Comparison of ENCODE assay signal across 19 mouse cellular contexts in genomic region chr2:168167781-168168180, GRCm38 (mm10). TPM values are rescaled to one million over a fixed set of nuclear protein-coding genes. Genes with fewer than 3 reads are reported as not detected.
A peak's percentile ranks its signal among the peaks of the same experiment; 100 is the strongest.
DNase-seq lines count a peak whose midpoint lies in the region; ATAC-seq lines count a peak whose summit lies in the region.
"Had no signal": no experiment of that assay in that cellular context is flagged by ENCODE, and none has a peak within 500 bp of the region (broad histone marks: within the 10 kb centered on the region; RNA-seq: fewer than 3 reads in every experiment).

No protein-coding gene starts in this region.

- no peak overlapping the region for H3K4me3 ChIP-seq in kidney, embryonic 15.5 days (replicated peaks)
- no peak overlapping the region for H3K4me3 ChIP-seq in limb, embryonic 12.5 days (replicated peaks)
- H3K4me3 ChIP-seq: forebrain, embryonic 12.5 days; heart, embryonic 13.5 days; hindbrain, embryonic 13.5 days; midbrain, embryonic 12.5 days; neural tube, embryonic 15.5 days had no signal

- no peaks in the 10 kb centered on the region for H3K36me3 ChIP-seq in kidney, embryonic 15.5 days
- 0 out of 2 replicates have a peak, but pooled peaks cover 1% of the 10 kb centered on the region for H3K36me3 ChIP-seq in limb, embryonic 12.5 days
- H3K36me3 ChIP-seq: forebrain, embryonic 12.5 days; heart, embryonic 13.5 days; hindbrain, embryonic 13.5 days; midbrain, embryonic 12.5 days; neural tube, embryonic 15.5 days had no signal

- DNase-seq in kidney, adult 9 months = no peak
- peak; percentile 62 for DNase-seq in 3T3-L1 (ENCODE audit: low read depth, low spot score)
- peak; percentile 70 for DNase-seq in Muller cell, postnatal 12 days (ENCODE audit: inconsistent ontology term)
- no peak for DNase-seq in cerebellum, postnatal 25 days
- DNase-seq: adrenal gland, adult 2 months; cerebellum, adult 11 months; cerebellum, adult 9-11 months; heart, postnatal 14 days; right cerebral cortex, adult 18-20 months; thymus, postnatal 14 days had no signal

- H3K4me1 ChIP-seq in kidney, embryonic 15.5 days = peaks cover 48% of the 10 kb centered on the region
- peaks cover 51% of the 10 kb centered on the region for H3K4me1 ChIP-seq in limb, embryonic 12.5 days (replicated peaks)

- no peaks in the 10 kb centered on the region for H3K27me3 ChIP-seq in kidney, embryonic 15.5 days
- H3K27me3 ChIP-seq in limb, embryonic 12.5 days = no peaks in the 10 kb centered on the region
- H3K27me3 ChIP-seq: forebrain, embryonic 12.5 days; heart, embryonic 13.5 days; midbrain, embryonic 12.5 days; neural tube, embryonic 15.5 days; Patski had no signal

- H3K9me3 ChIP-seq in kidney, embryonic 15.5 days (replicated peaks) = no peaks in the 10 kb centered on the region
- H3K9me3 ChIP-seq in limb, embryonic 12.5 days = no peaks in the 10 kb centered on the region
- H3K9me3 ChIP-seq: forebrain, embryonic 12.5 days; heart, embryonic 13.5 days; hindbrain, embryonic 13.5 days; midbrain, embryonic 12.5 days; neural tube, embryonic 15.5 days had no signal

- WGBS in kidney, embryonic 15.5 days = 55% methylated on average over 3 of the region's 3 CpGs
- WGBS in limb, embryonic 12.5 days = 58% methylated on average over 3 of the region's 3 CpGs

- H3K4me2 ChIP-seq in kidney, embryonic 15.5 days = no peak overlapping the region
- no peak overlapping the region for H3K4me2 ChIP-seq in limb, embryonic 12.5 days
- H3K4me2 ChIP-seq: forebrain, embryonic 12.5 days; hindbrain, embryonic 13.5 days; midbrain, embryonic 12.5 days; neural tube, embryonic 15.5 days had no signal

- H3K9ac ChIP-seq in kidney, embryonic 15.5 days = no peak overlapping the region
- H3K9ac ChIP-seq in limb, embryonic 12.5 days (replicated peaks) = no peak overlapping the region
- H3K9ac ChIP-seq: forebrain, embryonic 12.5 days; hindbrain, embryonic 13.5 days; midbrain, embryonic 12.5 days; neural tube, embryonic 15.5 days had no signal

- no peak for ATAC-seq in kidney, embryonic 15.5 days (replicated peaks; ENCODE audit: low FRiP score)
- no peak for ATAC-seq in limb, embryonic 12.5 days (ENCODE audit: insufficient number of reproducible peaks, insufficient read depth, low FRiP score, low TSS enrichment, low read depth)
- ATAC-seq in inflammation-experienced regulatory T-cells, adult 6 months = no peak
- ATAC-seq: Patski had no signal

- H3K27ac ChIP-seq in kidney, embryonic 15.5 days = peak overlapping the region; percentile 52; the same call in 1 of the 2 replicates
- peak overlapping the region; percentile 98 for H3K27ac ChIP-seq in limb, embryonic 12.5 days
- H3K27ac ChIP-seq: forebrain, embryonic 12.5 days; hindbrain, embryonic 13.5 days; midbrain, embryonic 12.5 days; neural tube, embryonic 15.5 days had no signal

RNA-seq across cellular contexts. Expression of gene Adnp, which starts 39.1 kb away (rescaled TPM):
- 1.5 and 4.1 TPM in 2 replicates for polyA plus RNA-seq in kidney, embryonic 15.5 days (2015; fragmentation: Nextera tagmentation; extraction: Ambion mirVana)
- 6.1 and 26.0 TPM in 2 replicates for polyA plus RNA-seq in limb, embryonic 12.5 days (2016; fragmentation: Nextera tagmentation; extraction: Ambion mirVana)
- 1 to 10 TPM; 1.7 to 2.1 (median 1.8) TPM for polyA plus RNA-seq in inflammation-experienced regulatory T-cells, adult 6 months (2017; shearing (Covaris generic))

Comparison
In these comparisons a context has a peak if more than half of its experiments do, and no peak if none do; other contexts are left out.
1. DNase-seq: peak in 3T3-L1 (single experiment) and Muller cell, postnatal 12 days (single experiment); none in kidney, adult 9 months (single experiment) and cerebellum, postnatal 25 days (0 of 2).